Mouse (Mus musculus): ENCODE results near the gene Tmem9.

DNA sequence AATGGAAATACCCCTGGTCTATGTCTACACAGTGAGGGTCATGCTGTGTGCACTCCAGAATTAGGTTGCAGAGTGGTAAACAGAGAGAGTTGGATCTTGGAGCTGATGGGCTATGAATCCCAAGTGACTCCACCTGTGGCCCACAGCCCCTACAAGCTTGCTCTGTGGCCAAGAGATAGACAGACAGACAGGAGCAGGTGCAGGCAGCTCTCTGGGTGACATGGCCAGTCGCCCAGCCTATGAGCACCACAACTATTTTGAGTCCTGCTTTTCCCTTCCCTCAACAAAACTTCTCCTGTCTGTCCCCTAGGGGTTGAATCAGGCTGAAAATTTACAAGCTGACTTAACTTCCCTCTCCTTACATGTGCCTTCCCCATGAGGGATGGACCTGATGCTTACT is 58.7 kb downstream of the Tmem9 start:
- TF ChIP-seq POLR2A (IDR thresholded peaks at IDR 0.05; ENCODE audit: low read depth, low read length) (no peak), CTCF (IDR thresholded peaks at IDR 0.05; ENCODE audit: borderline replicate concordance, insufficient read depth, low read length) (no peak)

All from embryonic fibroblast, embryonic 13.5 days (primary cell).